Mouse (Mus musculus) heart, postnatal 0 days (tissue): ENCODE measurements at regions not wholly inside any gene's neighbourhood (a gene's known extent, or its start where the extent isn't known, plus 50 kb on each side); places are given as distances from the start of the nearest gene placed in this dataset.
"Not testable (repeated sequence)": the region's sequence is repeated elsewhere in the genome, so short reads cannot be mapped to it uniquely, and the experiment has no call there.

Source experiments
- CTCF ChIP-seq: IDR thresholded peaks from 2 replicates; pipeline ENCODE4 v1.5.1; 2016; ENCODE audit warnings: antibody characterized with exemption, control low read depth, low read depth
- EP300 ChIP-seq: IDR thresholded peaks from 2 replicates; pipeline ENCODE4 v1.6.1; 2016; ENCODE audit warnings: antibody characterized with exemption, low read depth

DNA sequence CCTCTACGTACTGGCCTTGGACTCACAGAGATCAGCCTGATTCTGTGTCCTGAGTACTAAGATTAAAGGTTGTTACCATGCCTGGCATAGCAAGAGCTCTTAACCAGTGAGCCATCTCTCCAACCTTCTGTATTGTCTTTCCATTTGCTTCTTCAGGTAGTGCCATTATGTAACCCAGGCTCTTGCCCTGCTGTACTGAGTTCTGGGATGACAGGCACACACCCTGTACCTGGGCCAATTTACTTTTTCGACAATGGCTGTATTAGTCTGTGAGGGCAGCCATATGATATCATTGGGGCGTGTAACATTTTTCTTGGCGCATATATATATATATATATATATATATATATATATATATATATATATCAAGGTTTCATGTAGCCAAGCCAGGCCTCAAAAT lies 115.9 kb downstream of the Gm21738 start:
- TF ChIP-seq CTCF, EP300: not testable (repeated sequence)
